Mouse (Mus musculus): Measurements from ENCODE around the gene Uhrf1. TPM values are rescaled to one million over a fixed set of nuclear protein-coding genes. Genes with fewer than 3 reads are reported as not detected.

Uhrf1 gene
- total and polyA plus RNA-seq, 3 experiments: 115 to 201 (median 133) TPM

DNA sequence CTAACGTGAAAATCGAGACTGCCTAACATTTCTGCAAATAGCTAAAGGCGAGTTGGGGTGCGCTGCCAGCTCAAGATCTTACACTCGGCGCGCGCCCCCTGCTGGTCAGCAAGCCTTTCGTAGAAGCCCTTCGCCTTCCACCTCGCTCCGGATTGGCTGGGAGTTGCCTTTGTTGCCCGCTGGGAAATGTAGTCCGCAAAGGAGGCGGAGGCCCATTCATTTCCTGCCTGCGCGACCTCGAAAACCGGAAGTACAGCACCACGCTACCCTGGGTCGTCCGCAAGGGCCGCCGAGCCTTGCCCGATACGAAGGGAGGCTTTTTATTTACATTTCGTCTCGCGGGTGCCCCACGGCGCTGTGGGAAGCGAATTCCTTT lies 47.3 kb upstream of the Uhrf1 start:
- DNase-seq (ENCODE audit: low read depth, low spot score): peak; percentile 99
- Histone ChIP-seq H3K27ac (ENCODE audit: control insufficient read depth, low read depth, low read length) (peak overlapping the region; percentile 95), H3K4me3 (ENCODE audit: control insufficient read depth in 1 of 2, insufficient read depth in 1 of 2, low read depth in 2 of 2, low read length in 2 of 2) (peak overlapping the region; percentile 57 to 67), H3K4me1 (ENCODE audit: control insufficient read depth in 1 of 2, insufficient read depth in 2 of 2, low read length in 2 of 2) (peaks cover 0 to 38% of the 10 kb centered on the region in 2 experiments; a peak in 2 of 4 replicates), H3K27me3 (ENCODE audit: control insufficient read depth in 1 of 2, insufficient read depth in 2 of 2, low read length in 2 of 2) (no peaks in the 10 kb centered on the region), H3K79me2 (ENCODE audit: control insufficient read depth, insufficient read depth, low read length, poor library complexity) (peaks cover 39% of the 10 kb centered on the region), H3K36me3 (ENCODE audit: control insufficient read depth in 1 of 2, insufficient read depth in 2 of 2, low read length in 2 of 2) (peaks cover 0 to 28% of the 10 kb centered on the region in 2 experiments; a peak in 3 of 4 replicates), H3K9me3 (replicated peaks; ENCODE audit: insufficient read depth, low read length) (no peaks in the 10 kb centered on the region), H3K9ac (ENCODE audit: control insufficient read depth, low read depth, low read length, poor library complexity, severe bottlenecking) (peak overlapping the region; percentile 86)
- TF ChIP-seq MEF2A (IDR thresholded peaks at IDR 0.05; ENCODE audit: extremely low read depth, insufficient replicate concordance, low read depth, low read length, poor library complexity, severe bottlenecking): no peak
- TF ChIP-seq SMC3 (IDR thresholded peaks at IDR 0.05; ENCODE audit: low read depth, low read length): peak; percentile 65
- TF ChIP-seq POLR2AphosphoS2 (IDR thresholded peaks at IDR 0.05; ENCODE audit: low read length): no peak
- peak; percentile 63 for TF ChIP-seq RAD21 (IDR thresholded peaks at IDR 0.05; ENCODE audit: low read depth, low read length)
- peak; percentile 79 to 84; a peak in 3 of 4 replicates for TF ChIP-seq POLR2A (IDR thresholded peaks at IDR 0.05; ENCODE audit: control insufficient read depth in 1 of 2, insufficient read depth in 1 of 2, low read depth in 1 of 2, low read length in 2 of 2, poor library complexity in 1 of 2)
- no peak; the same call in 1 of the 2 replicates for TF ChIP-seq TBP (IDR thresholded peaks at IDR 0.05; ENCODE audit: low read depth, low read length)
- no peak for TF ChIP-seq UBTF (IDR thresholded peaks at IDR 0.05; ENCODE audit: borderline replicate concordance, insufficient read depth, low read depth, low read length)
- peak; percentile 94 for TF ChIP-seq HCFC1 (IDR thresholded peaks at IDR 0.05; ENCODE audit: low read depth, low read length)
- no peak for TF ChIP-seq MYC (IDR thresholded peaks at IDR 0.05; ENCODE audit: low read depth, low read length)
- TF ChIP-seq ZMIZ1 (IDR thresholded peaks at IDR 0.05; ENCODE audit: low read depth, low read length): no peak
- peak; percentile 73 for TF ChIP-seq NELFE (IDR thresholded peaks at IDR 0.05; ENCODE audit: low read depth, low read length)
- TF ChIP-seq CHD2 (IDR thresholded peaks at IDR 0.05; ENCODE audit: low read length): no peak
- 0 out of 4 replicates have a peak, but pooled peaks of 1 of the 2 experiments have one; percentile 1 for TF ChIP-seq EP300 (IDR thresholded peaks at IDR 0.05; ENCODE audit: low read depth in 1 of 2, low read length in 2 of 2)
- TF ChIP-seq ETS1 (IDR thresholded peaks at IDR 0.05; ENCODE audit: low read depth, low read length): 0 out of 2 replicates have a peak, but pooled peaks have one; percentile 12
- TF ChIP-seq MXI1 (IDR thresholded peaks at IDR 0.05; ENCODE audit: low read depth, low read length): no peak; the same call in 1 of the 2 replicates
- no peak for TF ChIP-seq RCOR1 (IDR thresholded peaks at IDR 0.05; ENCODE audit: low read depth, low read length)
- TF ChIP-seq SIN3A (IDR thresholded peaks at IDR 0.05; ENCODE audit: low read length): peak; percentile 60; the same call in 1 of the 2 replicates
- no peak for TF ChIP-seq ZKSCAN1 (IDR thresholded peaks at IDR 0.05; ENCODE audit: low read depth, low read length)
- TF ChIP-seq POLR2AphosphoS5 (IDR thresholded peaks at IDR 0.05; ENCODE audit: borderline replicate concordance, low read depth, low read length): no peak
- peak; percentile 58 for TF ChIP-seq ZC3H11A (IDR thresholded peaks at IDR 0.05; ENCODE audit: low read depth, low read length)
- no peak; the same call in 1 of the 2 replicates for TF ChIP-seq MAX (IDR thresholded peaks at IDR 0.05; ENCODE audit: low read length)
- TF ChIP-seq TCF12 (IDR thresholded peaks at IDR 0.05; ENCODE audit: low read depth, low read length): peak; percentile 24; the same call in 1 of the 2 replicates
- TF ChIP-seq TAL1 (IDR thresholded peaks at IDR 0.05; ENCODE audit: low read length): no peak
- no peak for TF ChIP-seq GATA1 (IDR thresholded peaks at IDR 0.05; ENCODE audit: low read depth, low read length)
- TF ChIP-seq NRF1 (IDR thresholded peaks at IDR 0.05; ENCODE audit: insufficient read depth, low read depth, low read length, poor library complexity, severe bottlenecking): peak; percentile 35; the same call in 1 of the 2 replicates
- TF ChIP-seq CHD1 (IDR thresholded peaks at IDR 0.05; ENCODE audit: low read depth, low read length): peak; percentile 75; the same call in 1 of the 2 replicates
- no peak for TF ChIP-seq MAFK (IDR thresholded peaks at IDR 0.05; ENCODE audit: borderline replicate concordance, low read depth, low read length)
- no peak for TF ChIP-seq USF1 (IDR thresholded peaks at IDR 0.05; ENCODE audit: low read depth, low read length)
- TF ChIP-seq ZNF384 (IDR thresholded peaks at IDR 0.05; ENCODE audit: low read depth, low read length): no peak; the same call in 1 of the 2 replicates
- TF ChIP-seq E2F4 (IDR thresholded peaks at IDR 0.05; ENCODE audit: borderline replicate concordance, low read depth, low read length): no peak
- no peak; the same call in 1 of the 2 replicates for TF ChIP-seq BHLHE40 (IDR thresholded peaks at IDR 0.05; ENCODE audit: borderline replicate concordance, low read depth, low read length)
- 0 out of 2 replicates have a peak, but pooled peaks have one; percentile 12 for TF ChIP-seq MAZ (IDR thresholded peaks at IDR 0.05; ENCODE audit: low read depth, low read length)
- TF ChIP-seq MYB (IDR thresholded peaks at IDR 0.05; ENCODE audit: low read depth, low read length): no peak
- TF ChIP-seq ELF1 (IDR thresholded peaks at IDR 0.05; ENCODE audit: low read depth, low read length): peak; percentile 96
- no peak for TF ChIP-seq JUND (IDR thresholded peaks at IDR 0.05; ENCODE audit: low read depth, low read length)
- TF ChIP-seq GABPA (IDR thresholded peaks at IDR 0.05; ENCODE audit: low read depth, low read length): no peak
- no peak for TF ChIP-seq USF2 (IDR thresholded peaks at IDR 0.05; ENCODE audit: borderline replicate concordance in 1 of 2, insufficient read depth in 1 of 2, low read depth in 1 of 2, low read length in 2 of 2)
